In the genomic region with DNA sequence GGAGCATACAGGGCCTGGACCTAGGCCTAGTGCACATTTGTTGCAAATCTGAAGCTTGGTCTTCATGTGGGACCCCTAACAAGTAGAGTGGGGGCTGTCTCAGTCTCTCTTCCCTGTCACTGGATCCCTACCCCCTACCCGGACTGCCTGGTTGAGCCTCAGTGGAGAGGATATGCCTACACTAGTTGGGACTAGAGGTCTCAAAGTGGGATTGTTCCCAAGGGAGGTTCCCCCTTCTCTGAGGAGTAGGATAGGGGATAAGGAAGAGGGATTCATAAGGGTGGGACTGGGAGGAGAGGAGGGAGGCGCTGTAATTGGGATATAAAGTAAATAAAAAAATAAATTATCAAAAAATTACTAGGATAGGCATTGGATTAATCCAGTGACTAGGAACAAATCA, we compare ENCODE assay signal across 24 mouse cellular contexts.
"Had no signal": no experiment of that assay in that cellular context is flagged by ENCODE, and none has a peak within 500 bp of the region (broad histone marks: within the 10 kb centered on the region; RNA-seq: fewer than 3 reads in every experiment).

No protein-coding gene starts in this region.

- H3K27me3 ChIP-seq: heart, embryonic 12.5 days; hindbrain, embryonic 15.5 days; intestine, embryonic 15.5 days; limb, embryonic 12.5 days; liver, embryonic 13.5 days had no signal

- H3K27ac ChIP-seq: gastrocnemius, adult 2 months; heart, adult 2 months; heart, embryonic 10.5 days; hindbrain, embryonic 15.5 days; intestine, embryonic 15.5 days; layer of hippocampus, adult 2 months; left cerebral cortex, adult 2 months; limb, embryonic 10.5 days; limb, embryonic 12.5 days; liver, embryonic 13.5 days had no signal

- H3K36me3 ChIP-seq: heart, embryonic 10.5 days; heart, embryonic 12.5 days; hindbrain, embryonic 15.5 days; intestine, embryonic 15.5 days; limb, embryonic 10.5 days; limb, embryonic 12.5 days; liver, embryonic 13.5 days had no signal

- H3K4me1 ChIP-seq: heart, embryonic 10.5 days; heart, embryonic 12.5 days; hindbrain, embryonic 15.5 days; intestine, embryonic 15.5 days; limb, embryonic 10.5 days; limb, embryonic 12.5 days; liver, embryonic 13.5 days had no signal

- H3K9ac ChIP-seq: heart, embryonic 12.5 days; hindbrain, embryonic 15.5 days; intestine, embryonic 15.5 days; limb, embryonic 12.5 days; liver, embryonic 13.5 days had no signal

- DNase-seq: gastrocnemius, adult 2 months; gastrocnemius, postnatal 10 days; gastrocnemius, postnatal 25 days; heart, adult 2 months; heart, postnatal 10 days; heart, postnatal 4 days; kidney, adult 18-20 months; kidney, adult 8-10 months; kidney, postnatal 10 days; kidney, postnatal 25 days; kidney, postnatal 4 days; liver; liver, embryonic 13.5 days had no signal

- H3K4me2 ChIP-seq: heart, embryonic 12.5 days; hindbrain, embryonic 15.5 days; intestine, embryonic 15.5 days; limb, embryonic 12.5 days; liver, embryonic 11.5 days; liver, embryonic 13.5 days had no signal

- H3K4me3 ChIP-seq: gastrocnemius, adult 2 months; heart, adult 2 months; heart, embryonic 10.5 days; heart, embryonic 12.5 days; hindbrain, embryonic 15.5 days; intestine, embryonic 15.5 days; layer of hippocampus, adult 2 months; left cerebral cortex, adult 2 months; limb, embryonic 10.5 days; limb, embryonic 12.5 days; liver, embryonic 13.5 days had no signal

- ATAC-seq: inflammation-experienced regulatory T-cells, adult 6 months; intestine, embryonic 15.5 days; intestine, postnatal 0 days had no signal

- H3K9me3 ChIP-seq: heart, embryonic 10.5 days; heart, embryonic 12.5 days; hindbrain, embryonic 15.5 days; intestine, embryonic 15.5 days; limb, embryonic 10.5 days; limb, embryonic 12.5 days; liver, embryonic 13.5 days had no signal
